In the genomic region with DNA sequence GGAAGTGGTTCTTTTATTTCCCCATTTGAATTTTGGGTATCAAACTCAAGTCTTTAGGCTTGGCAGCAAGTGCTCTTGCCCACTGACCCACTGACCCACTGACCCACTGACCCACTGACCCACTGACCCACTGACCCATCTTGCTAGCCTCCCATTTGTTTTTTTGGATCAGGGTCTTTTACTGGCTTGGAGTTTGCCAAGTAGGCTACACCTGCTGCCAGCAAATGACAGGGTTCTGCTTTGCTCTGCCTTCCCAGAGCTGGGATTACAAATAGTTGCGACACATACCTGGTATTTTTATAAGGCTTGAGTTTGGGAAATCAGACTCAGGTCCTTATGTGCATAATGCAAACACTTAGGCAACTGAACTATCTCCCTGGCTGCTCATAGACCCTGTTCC, we compare ENCODE assay signal across 31 mouse cellular contexts.
DNase-seq lines count a peak whose midpoint lies in the region; ATAC-seq and TF ChIP-seq lines count a peak whose summit lies in the region.
"Had no signal": no experiment of that assay in that cellular context is flagged by ENCODE, and none has a peak within 500 bp of the region (broad histone marks: within the 10 kb centered on the region; RNA-seq: fewer than 3 reads in every experiment).

No protein-coding gene starts in this region.

- no peaks in the 10 kb centered on the region for H3K27me3 ChIP-seq in liver, postnatal 0 days (ENCODE audit: insufficient read depth, low read length)
- no peaks in the 10 kb centered on the region for H3K27me3 ChIP-seq in liver, embryonic 12.5 days (replicated peaks)
- H3K27me3 ChIP-seq: embryonic facial prominence, embryonic 13.5 days; forebrain, embryonic 13.5 days; heart, embryonic 13.5 days had no signal

- H3K9ac ChIP-seq in liver, postnatal 0 days (replicated peaks) = no peak overlapping the region
- no peak overlapping the region for H3K9ac ChIP-seq in liver, embryonic 12.5 days
- H3K9ac ChIP-seq: embryonic facial prominence, embryonic 13.5 days; forebrain, embryonic 13.5 days; heart, embryonic 13.5 days; hindbrain, embryonic 14.5 days had no signal

- no peak overlapping the region for H3K27ac ChIP-seq in liver, postnatal 0 days (ENCODE audit: low read depth)
- H3K27ac ChIP-seq in liver, embryonic 12.5 days = no peak overlapping the region
- H3K27ac ChIP-seq: embryonic facial prominence, embryonic 10.5 days; embryonic facial prominence, embryonic 13.5 days; forebrain, embryonic 10.5 days; forebrain, embryonic 13.5 days; gastrocnemius, adult 2 months; heart, adult 2 months; heart, embryonic 10.5 days; heart, embryonic 13.5 days; hindbrain, embryonic 14.5 days; hindbrain, postnatal 0 days had no signal

- no peak overlapping the region for H3K4me3 ChIP-seq in liver, postnatal 0 days (ENCODE audit: low read depth, low read length)
- no peak overlapping the region for H3K4me3 ChIP-seq in liver, embryonic 12.5 days
- H3K4me3 ChIP-seq: embryonic facial prominence, embryonic 10.5 days; embryonic facial prominence, embryonic 13.5 days; erythroblast, embryonic 14.5 days; forebrain, embryonic 10.5 days; forebrain, embryonic 13.5 days; gastrocnemius, adult 2 months; heart, adult 2 months; heart, embryonic 10.5 days; heart, embryonic 13.5 days had no signal

- DNase-seq in adrenal gland, postnatal 10 days = peak; percentile 50
- no peak for DNase-seq in adrenal gland, postnatal 36 days
- DNase-seq in cerebellum, postnatal 10 days = peak; percentile 33 to 51
- DNase-seq in cerebellum, adult 9-11 months = no peak
- DNase-seq in liver, postnatal 0 days = peak; percentile 35
- DNase-seq in kidney, adult 8-10 months = no peak
- DNase-seq in c-Kit-positive CD71-positive TER-119-positive erythroid progenitor cells, embryonic 14.5 days (ENCODE audit: low spot score) = no peak
- DNase-seq: adrenal gland, adult 2 months; cerebellum, adult 11 months; cerebellum, adult 2 months; cerebellum, postnatal 36 days; embryo, embryonic 11 days; gastrocnemius, adult 2 months; gastrocnemius, postnatal 14 days; heart, postnatal 4 days; kidney, adult 18-20 months had no signal

- H3K36me3 ChIP-seq in liver, postnatal 0 days (replicated peaks; ENCODE audit: insufficient read depth, low read length) = no peaks in the 10 kb centered on the region
- no peaks in the 10 kb centered on the region for H3K36me3 ChIP-seq in liver, embryonic 12.5 days
- H3K36me3 ChIP-seq: embryonic facial prominence, embryonic 10.5 days; embryonic facial prominence, embryonic 13.5 days; forebrain, embryonic 10.5 days; heart, embryonic 10.5 days; heart, embryonic 13.5 days had no signal

- TF ChIP-seq EP300 in liver, postnatal 0 days (IDR thresholded peaks at IDR 0.05; ENCODE audit: low read depth) = no peak

- ATAC-seq in liver, postnatal 0 days = peak; percentile 95
- ATAC-seq in liver, embryonic 12.5 days = no peak
- ATAC-seq: activated CD4-positive, CD25-positive, alpha-beta regulatory T cell, adult 4 months; forebrain, embryonic 13.5 days; forebrain, embryonic 16.5 days; hindbrain, postnatal 0 days; inflammation-experienced regulatory T-cells, adult 6 months; intestine, embryonic 16.5 days had no signal

- no peaks in the 10 kb centered on the region for H3K9me3 ChIP-seq in liver, postnatal 0 days (ENCODE audit: low read length)
- H3K9me3 ChIP-seq in liver, embryonic 12.5 days (replicated peaks) = no peaks in the 10 kb centered on the region
- H3K9me3 ChIP-seq: embryonic facial prominence, embryonic 10.5 days; embryonic facial prominence, embryonic 13.5 days; forebrain, embryonic 10.5 days; forebrain, embryonic 13.5 days; heart, embryonic 10.5 days; heart, embryonic 13.5 days had no signal

- no peaks in the 10 kb centered on the region for H3K4me1 ChIP-seq in liver, postnatal 0 days (ENCODE audit: insufficient read depth)
- no peaks in the 10 kb centered on the region for H3K4me1 ChIP-seq in liver, embryonic 12.5 days
- H3K4me1 ChIP-seq: embryonic facial prominence, embryonic 10.5 days; embryonic facial prominence, embryonic 13.5 days; forebrain, embryonic 10.5 days; forebrain, embryonic 13.5 days had no signal

- TF ChIP-seq CTCF in liver, postnatal 0 days (IDR thresholded peaks at IDR 0.05; ENCODE audit: low read depth) = no peak

- WGBS in liver, postnatal 0 days (ENCODE audit: insufficient replicate concordance) = 79% methylated on average over 1 of the region's 1 CpGs
- 80% methylated on average over 1 of the region's 1 CpGs for WGBS in liver, embryonic 12.5 days (ENCODE audit: insufficient replicate concordance)

- H3K4me2 ChIP-seq in liver, postnatal 0 days (ENCODE audit: low read depth, low read length) = no peak overlapping the region
- H3K4me2 ChIP-seq in liver, embryonic 12.5 days = no peak overlapping the region
- H3K4me2 ChIP-seq: embryonic facial prominence, embryonic 13.5 days; forebrain, embryonic 13.5 days; heart, embryonic 13.5 days; hindbrain, embryonic 14.5 days had no signal

Comparison
In these comparisons a context has a peak if more than half of its experiments do, and no peak if none do; other contexts are left out.
1. DNase-seq: peak in adrenal gland, postnatal 10 days (single experiment), cerebellum, postnatal 10 days (2 of 2) and liver, postnatal 0 days (single experiment); none in adrenal gland, postnatal 36 days (0 of 2), cerebellum, adult 9-11 months (single experiment), kidney, adult 8-10 months (0 of 2) and c-Kit-positive CD71-positive TER-119-positive erythroid progenitor cells, embryonic 14.5 days (single experiment).